Mouse (Mus musculus): ENCODE data around the gene Meis1. TPM values are rescaled to one million over a fixed set of nuclear protein-coding genes. Genes with fewer than 3 reads are reported as not detected.

Meis1 gene
- polyA plus RNA-seq, 1 experiment = 68.8 TPM

- no peak for TF ChIP-seq CTCF (IDR thresholded peaks at IDR 0.05; ENCODE audit: borderline replicate concordance, extremely low read depth, insufficient read depth, insufficient read length)
- TF ChIP-seq POLR2A (IDR thresholded peaks at IDR 0.05; ENCODE audit: borderline replicate concordance, extremely low read depth, insufficient read depth, insufficient read length, poor library complexity, severe bottlenecking) = no peak
- peak; percentile 82 for DNase-seq (ENCODE audit: low read depth)
Measured at GRCm38 (mm10) chr11:18878748-18879455, 139.9 kb downstream of the Meis1 start.

GRCm38 (mm10) chr11:18878016-18878415 lies 140.8 kb downstream of the Meis1 start:
- DNase-seq (ENCODE audit: low read depth) = peak; percentile 95
- TF ChIP-seq POLR2A (IDR thresholded peaks at IDR 0.05; ENCODE audit: borderline replicate concordance, extremely low read depth, insufficient read depth, insufficient read length, poor library complexity, severe bottlenecking) = no peak; the same call in 1 of the 2 replicates
- TF ChIP-seq CTCF (IDR thresholded peaks at IDR 0.05; ENCODE audit: borderline replicate concordance, extremely low read depth, insufficient read depth, insufficient read length) = no peak

GRCm38 (mm10) chr11:18877626-18878011 lies 141.2 kb downstream of the Meis1 start:
- TF ChIP-seq POLR2A (IDR thresholded peaks at IDR 0.05; ENCODE audit: borderline replicate concordance, extremely low read depth, insufficient read depth, insufficient read length, poor library complexity, severe bottlenecking) = no peak
- peak; percentile 66; the same call in 1 of the 2 replicates for TF ChIP-seq CTCF (IDR thresholded peaks at IDR 0.05; ENCODE audit: borderline replicate concordance, extremely low read depth, insufficient read depth, insufficient read length)
- DNase-seq (ENCODE audit: low read depth) = peak; percentile 90

DNA sequence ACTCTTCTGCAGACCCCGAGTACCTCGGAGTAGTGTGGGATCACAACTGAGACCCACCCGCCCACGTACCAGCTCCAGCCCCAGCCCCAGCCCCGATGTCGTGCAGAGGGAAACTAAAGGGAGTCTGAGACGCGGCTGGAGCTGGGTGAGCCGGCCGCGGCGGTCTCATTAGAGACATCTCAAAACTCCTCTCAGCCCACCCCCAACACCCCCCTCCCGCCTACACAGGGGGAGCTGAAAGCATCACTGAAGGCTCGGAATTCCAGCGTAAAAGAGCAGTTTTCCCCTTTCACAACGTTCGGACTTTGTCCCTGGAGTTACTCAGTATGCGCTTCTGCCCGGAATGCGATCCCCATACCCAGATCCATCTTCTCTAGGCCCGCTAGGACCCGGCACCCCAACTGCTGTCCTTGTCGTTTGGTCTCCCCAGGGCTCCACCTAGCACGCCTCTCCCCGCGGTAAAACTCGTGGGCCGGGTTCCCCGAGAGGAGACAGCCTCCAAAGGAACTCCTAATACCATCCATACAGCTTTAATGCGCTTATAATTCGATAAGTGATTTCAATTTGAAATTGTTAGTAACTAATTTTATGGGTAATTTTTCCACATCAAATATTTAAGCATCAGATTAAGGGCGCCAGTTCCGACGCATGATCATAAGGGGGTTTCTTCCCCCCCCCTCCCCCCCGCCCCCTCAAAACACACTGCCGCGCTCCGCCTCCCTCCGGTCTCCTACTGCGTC lies 141.7 kb downstream of the Meis1 start:
- peak; percentile 62 for DNase-seq (ENCODE audit: low read depth)
- TF ChIP-seq CTCF (IDR thresholded peaks at IDR 0.05; ENCODE audit: borderline replicate concordance, extremely low read depth, insufficient read depth, insufficient read length) (no peak), POLR2A (IDR thresholded peaks at IDR 0.05; ENCODE audit: borderline replicate concordance, extremely low read depth, insufficient read depth, insufficient read length, poor library complexity, severe bottlenecking) (no peak)

GRCm38 (mm10) chr11:18875911-18876885 lies 142.6 kb downstream of the Meis1 start:
- DNase-seq (ENCODE audit: low read depth) = peak; percentile 53
- TF ChIP-seq CTCF (IDR thresholded peaks at IDR 0.05; ENCODE audit: borderline replicate concordance, extremely low read depth, insufficient read depth, insufficient read length) = no peak
- no peak for TF ChIP-seq POLR2A (IDR thresholded peaks at IDR 0.05; ENCODE audit: borderline replicate concordance, extremely low read depth, insufficient read depth, insufficient read length, poor library complexity, severe bottlenecking)

DNA sequence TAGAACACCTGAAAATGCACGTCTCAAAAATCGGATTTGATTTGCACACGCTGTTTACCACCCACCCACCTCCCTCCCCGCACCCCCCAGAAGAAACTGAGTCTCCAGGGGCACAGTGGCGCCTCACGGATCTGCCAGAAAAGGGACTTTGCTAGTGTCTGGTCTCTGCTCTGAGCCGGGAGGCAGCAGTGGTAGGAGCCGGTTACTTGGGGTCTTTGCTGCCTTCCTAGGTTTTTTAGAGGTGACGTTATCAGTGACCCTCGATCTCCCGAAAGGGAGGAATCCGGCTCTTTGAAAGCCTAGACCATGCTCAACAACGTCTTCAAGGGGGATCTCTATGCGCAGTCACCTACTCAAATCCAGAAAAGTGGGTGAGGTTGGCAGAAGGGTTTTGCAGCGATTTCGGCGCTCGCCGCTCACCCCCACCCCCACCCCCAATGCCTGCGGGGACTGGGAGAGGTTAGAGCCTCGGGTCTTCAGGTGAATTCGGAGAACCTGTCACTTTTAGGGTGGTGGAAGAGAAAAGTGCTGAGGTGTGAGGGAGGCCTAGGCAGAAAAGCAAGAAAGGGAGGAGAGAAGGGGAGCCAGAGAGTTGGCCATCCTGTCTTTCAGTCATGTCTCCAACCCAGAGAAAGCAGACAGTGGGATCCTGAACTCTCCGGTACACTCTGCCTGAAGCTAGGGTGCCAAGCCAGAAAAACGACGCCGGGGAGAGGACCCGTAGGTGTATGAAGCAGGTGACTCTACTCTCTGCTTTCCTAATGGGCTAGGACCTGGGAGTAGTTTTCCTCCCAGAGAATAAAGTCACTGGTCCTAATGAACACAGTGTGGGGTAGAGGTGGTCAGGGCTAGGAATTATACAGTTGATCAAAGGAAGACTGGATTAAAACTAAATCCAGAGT lies 143.5 kb downstream of the Meis1 start:
- DNase-seq (ENCODE audit: low read depth) = peak; percentile 33
- TF ChIP-seq CTCF (IDR thresholded peaks at IDR 0.05; ENCODE audit: borderline replicate concordance, extremely low read depth, insufficient read depth, insufficient read length) (no peak), POLR2A (IDR thresholded peaks at IDR 0.05; ENCODE audit: borderline replicate concordance, extremely low read depth, insufficient read depth, insufficient read length, poor library complexity, severe bottlenecking) (no peak)

DNA sequence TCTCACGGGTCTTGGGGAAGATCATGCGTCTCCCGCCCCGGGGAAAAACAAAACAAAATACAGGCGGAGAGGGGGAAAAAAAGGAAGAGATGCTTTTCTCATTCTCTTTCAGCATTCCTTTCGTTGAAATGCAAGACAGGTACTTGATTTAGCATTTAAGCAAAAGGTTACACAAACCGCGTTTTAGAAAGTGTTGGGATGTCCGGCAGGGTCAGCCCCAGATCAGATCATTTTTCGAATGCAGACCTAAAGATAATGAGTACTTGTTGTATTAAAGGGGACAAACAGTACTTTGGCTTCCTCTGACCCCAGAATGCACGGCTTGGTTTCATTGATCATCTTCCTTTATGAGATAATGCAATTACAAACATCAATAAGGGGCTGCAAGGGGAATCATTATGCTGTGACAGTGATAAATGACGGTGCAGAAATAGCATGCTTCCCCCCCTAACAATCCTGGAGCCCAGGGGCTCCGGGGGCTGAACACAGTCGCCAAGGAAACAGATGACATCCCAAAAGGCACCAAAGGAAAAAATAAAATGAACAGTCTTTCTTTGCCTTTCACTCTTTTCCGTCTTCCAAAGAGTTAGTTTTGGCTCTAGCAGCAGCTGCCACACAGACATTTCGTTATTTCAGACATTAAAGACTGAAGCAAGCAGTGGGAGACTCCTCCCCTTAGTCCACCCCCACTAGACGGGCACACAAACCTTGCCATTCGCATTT lies 144.3 kb downstream of the Meis1 start:
- TF ChIP-seq CTCF (IDR thresholded peaks at IDR 0.05; ENCODE audit: borderline replicate concordance, extremely low read depth, insufficient read depth, insufficient read length) (no peak), POLR2A (IDR thresholded peaks at IDR 0.05; ENCODE audit: borderline replicate concordance, extremely low read depth, insufficient read depth, insufficient read length, poor library complexity, severe bottlenecking) (no peak)
- DNase-seq (ENCODE audit: low read depth) = peak; percentile 55

DNA sequence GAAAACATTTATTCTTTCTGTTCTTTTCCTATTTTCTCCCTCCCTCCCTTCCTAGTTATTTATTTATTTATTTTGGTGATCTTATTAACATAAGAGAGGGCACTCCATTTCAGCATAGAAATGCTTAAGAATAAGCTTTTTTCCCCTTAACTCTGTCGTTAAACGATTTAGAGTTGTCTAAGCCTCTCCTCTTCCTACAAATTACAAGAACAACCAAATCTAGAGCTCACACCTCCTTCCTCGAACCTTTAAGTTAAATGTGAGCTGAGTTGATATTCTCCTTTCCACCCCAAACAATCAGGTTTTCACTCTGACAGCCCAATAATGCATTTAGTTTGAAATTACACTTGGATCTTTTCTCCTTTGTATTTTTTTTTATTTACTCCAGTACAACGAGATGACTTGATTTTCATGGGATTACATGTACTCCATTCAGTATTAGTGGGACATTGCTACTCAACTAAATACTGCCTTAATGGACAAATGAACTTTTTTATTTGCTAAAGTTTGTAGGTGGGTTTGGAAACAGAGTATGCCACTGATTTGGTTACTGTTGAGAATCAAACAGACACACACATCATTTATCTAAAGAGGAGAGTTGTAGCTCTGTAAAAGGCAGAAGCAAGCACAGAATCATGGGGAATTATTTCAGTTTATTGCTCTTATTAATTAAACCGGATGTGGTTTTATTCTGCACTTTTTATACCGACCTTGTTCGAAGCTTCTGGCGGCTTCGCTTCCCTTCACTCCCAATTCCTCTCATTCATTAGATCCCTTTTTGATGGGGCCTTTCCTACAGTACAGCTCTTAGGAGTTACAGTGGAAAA lies 145.1 kb downstream of the Meis1 start:
- TF ChIP-seq POLR2A (IDR thresholded peaks at IDR 0.05; ENCODE audit: borderline replicate concordance, extremely low read depth, insufficient read depth, insufficient read length, poor library complexity, severe bottlenecking) (no peak), CTCF (IDR thresholded peaks at IDR 0.05; ENCODE audit: borderline replicate concordance, extremely low read depth, insufficient read depth, insufficient read length) (no peak)
- DNase-seq (ENCODE audit: low read depth) = peak; percentile 71

DNA sequence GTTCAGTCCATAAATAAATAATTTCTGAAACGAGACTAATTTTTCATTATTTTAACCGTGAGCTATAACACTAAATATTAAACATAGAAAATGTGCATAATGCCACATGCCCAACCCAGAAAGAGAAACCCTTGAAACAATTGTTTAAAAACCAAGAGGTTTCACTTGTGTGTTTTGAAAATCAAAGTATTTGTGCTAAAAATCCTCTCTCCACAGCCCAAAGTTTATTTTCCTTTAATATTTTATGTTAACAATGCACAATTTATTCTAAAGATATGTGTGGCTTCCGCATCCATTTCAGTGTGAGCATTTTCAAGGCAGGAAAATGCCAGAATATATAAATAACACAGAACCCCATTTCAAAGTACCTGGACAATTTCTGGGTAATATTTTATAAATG lies 146.0 kb downstream of the Meis1 start:
- DNase-seq (ENCODE audit: low read depth) = peak; percentile 35
- TF ChIP-seq POLR2A (IDR thresholded peaks at IDR 0.05; ENCODE audit: borderline replicate concordance, extremely low read depth, insufficient read depth, insufficient read length, poor library complexity, severe bottlenecking) (no peak), CTCF (IDR thresholded peaks at IDR 0.05; ENCODE audit: borderline replicate concordance, extremely low read depth, insufficient read depth, insufficient read length) (no peak)
